Mouse (Mus musculus) limb, embryonic 10.5 days (tissue): ENCODE results near the gene Hsdl2. TPM values are rescaled to one million over a fixed set of nuclear protein-coding genes. Genes with fewer than 3 reads are reported as not detected.
A peak's percentile ranks its signal among the peaks of the same experiment; 100 is the strongest.
"Not testable (repeated sequence)": the region's sequence is repeated elsewhere in the genome, so short reads cannot be mapped to it uniquely, and the experiment has no call there.

Source experiments
- DNase-seq: peaks from one replicate; pipeline ENCODE4 v3.0.0-alpha.2; 2017; ENCODE audit warnings: low spot score
- H3K27ac ChIP-seq: fragments of 300-500 bp; sonication (generic); 2 replicates; pipeline ENCODE4 v1.5.1; 2016; ENCODE audit warnings: mild to moderate bottlenecking
- H3K27me3 ChIP-seq: fragments of 300-500 bp; sonication (generic); 2 replicates; pipeline ENCODE4 v1.6.1; 2016; ENCODE audit warnings: low read depth, mild to moderate bottlenecking; ENCODE audit not compliant: poor library complexity, severe bottlenecking
- H3K36me3 ChIP-seq: fragments of 300-500 bp; sonication (generic); 2 replicates; pipeline ENCODE4 v1.6.1; 2016; ENCODE audit warnings: mild to moderate bottlenecking, moderate library complexity
- H3K4me1 ChIP-seq: fragments of 300-500 bp; sonication (generic); 2 replicates; pipeline ENCODE4 v1.6.1; 2016
- H3K4me3 ChIP-seq: fragments of 300-500 bp; sonication (generic); 2 replicates; pipeline ENCODE4 v1.5.1; 2016; ENCODE audit warnings: mild to moderate bottlenecking, moderate library complexity
- H3K9me3 ChIP-seq: fragments of 300-500 bp; sonication (generic); replicated peaks from 2 replicates; pipeline ENCODE4 v1.6.1; 2016; ENCODE audit warnings: mild to moderate bottlenecking
- WGBS: fragments of 180-500 bp; shearing (Covaris S2); methylation state at CpG from one replicate; pipeline ENCODE4 v1.1.7; 2016; 5-methylcytosine and 5-hydroxymethylcytosine counted together
- polyA plus RNA-seq: library from polyadenylated mRNA; unstranded; fragments of >200 nt; fragmentation: Nextera tagmentation; extraction: Ambion mirVana; gene quantifications from 2 replicates; pipeline ENCODE4 v1.2.1, GENCODE M21; 2016

The Hsdl2 gene
- polyA plus RNA-seq, 1 experiment from 2014 or later: 15.3 TPM

DNA sequence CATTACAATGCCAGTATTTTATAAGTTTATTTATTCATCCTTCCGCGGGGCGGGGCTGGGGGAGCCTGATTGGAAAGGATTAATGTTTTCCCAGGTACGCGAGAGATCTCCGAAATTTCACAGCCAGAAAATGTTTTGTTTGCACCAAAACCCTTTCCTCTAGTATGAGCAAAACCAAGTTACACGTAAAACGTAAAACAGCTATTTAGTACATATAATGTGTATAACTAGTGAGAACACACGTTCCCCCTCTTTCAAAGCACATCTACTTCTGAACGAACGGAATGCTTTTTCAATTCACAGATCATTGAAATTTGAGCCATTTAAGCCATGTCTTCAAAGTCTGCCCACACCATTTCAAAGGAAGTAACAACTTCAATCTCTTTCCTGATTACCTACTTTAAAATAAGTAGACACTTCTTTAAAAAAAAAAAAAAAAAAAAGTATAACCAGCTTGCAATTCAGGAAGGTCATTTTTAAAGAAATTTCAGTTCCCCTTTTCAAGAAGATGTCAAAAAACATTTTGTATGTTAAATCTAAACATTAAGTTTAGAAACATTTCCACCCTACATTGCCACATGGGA is 31.3 kb upstream of the Hsdl2 start:
- peak; percentile 35 for DNase-seq
- H3K4me3 ChIP-seq: peak overlapping the region; percentile 88
- no peaks in the 10 kb centered on the region for H3K9me3 ChIP-seq
- peaks cover 13% of the 10 kb centered on the region for H3K4me1 ChIP-seq
- no peaks in the 10 kb centered on the region for H3K27me3 ChIP-seq
- WGBS: 13% methylated on average over 11 of the region's 11 CpGs
- H3K36me3 ChIP-seq: no peaks in the 10 kb centered on the region
- H3K27ac ChIP-seq: peak overlapping the region; percentile 94

DNA sequence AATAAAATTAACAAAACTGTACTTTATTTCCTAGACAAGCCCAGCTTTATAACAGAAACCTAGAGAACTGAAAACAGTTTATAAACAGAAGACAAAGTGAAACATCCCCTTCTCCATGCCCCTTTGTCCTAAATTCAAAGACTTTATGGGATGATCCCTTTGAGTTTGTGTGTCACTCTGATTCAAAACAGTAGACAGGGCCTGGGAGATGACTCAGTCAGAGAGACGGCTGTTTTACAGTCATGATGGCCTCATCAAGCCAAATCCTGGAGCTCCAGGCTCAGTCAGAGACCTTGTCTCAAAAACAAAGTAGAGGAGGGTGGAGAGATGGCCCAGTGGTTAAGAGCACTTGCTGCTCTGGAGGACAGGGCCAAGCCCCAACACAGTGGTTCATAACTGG is 29.5 kb upstream of the Hsdl2 start:
- no peak overlapping the region for H3K27ac ChIP-seq
- peaks cover 13% of the 10 kb centered on the region for H3K4me1 ChIP-seq
- no peaks in the 10 kb centered on the region for H3K9me3 ChIP-seq
- H3K36me3 ChIP-seq: no peaks in the 10 kb centered on the region
- H3K27me3 ChIP-seq: no peaks in the 10 kb centered on the region
- no peak overlapping the region for H3K4me3 ChIP-seq
- WGBS: 75% methylated on average over 1 of the region's 1 CpGs
- DNase-seq: no peak

DNA sequence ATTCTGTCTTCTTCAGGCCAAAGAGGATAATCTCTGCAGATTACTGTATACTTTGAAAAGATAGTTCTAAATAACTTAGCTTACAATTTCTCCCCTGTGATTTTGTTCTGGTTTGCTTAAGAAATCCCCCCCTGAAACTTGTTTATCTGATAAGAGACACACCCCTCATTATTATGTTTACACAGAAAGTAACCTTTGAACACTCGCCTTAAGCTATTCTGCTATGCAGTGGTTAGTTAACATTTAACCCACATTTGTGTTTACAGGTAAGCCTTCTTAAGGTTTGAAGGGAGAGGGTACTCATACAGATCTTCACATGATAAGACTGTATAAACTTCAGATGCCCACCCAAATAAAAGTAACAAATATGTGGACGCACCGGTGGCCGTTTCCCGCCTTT is 28.5 kb upstream of the Hsdl2 start:
- no peak for DNase-seq
- Histone ChIP-seq H3K9me3 (no peaks in the 10 kb centered on the region), H3K36me3 (no peaks in the 10 kb centered on the region), H3K4me1 (peaks cover 4% of the 10 kb centered on the region; the same call in 1 of the 2 replicates), H3K4me3 (no peak overlapping the region), H3K27ac (no peak overlapping the region), H3K27me3 (no peaks in the 10 kb centered on the region)
- 82% methylated on average over 5 of the region's 5 CpGs for WGBS

DNA sequence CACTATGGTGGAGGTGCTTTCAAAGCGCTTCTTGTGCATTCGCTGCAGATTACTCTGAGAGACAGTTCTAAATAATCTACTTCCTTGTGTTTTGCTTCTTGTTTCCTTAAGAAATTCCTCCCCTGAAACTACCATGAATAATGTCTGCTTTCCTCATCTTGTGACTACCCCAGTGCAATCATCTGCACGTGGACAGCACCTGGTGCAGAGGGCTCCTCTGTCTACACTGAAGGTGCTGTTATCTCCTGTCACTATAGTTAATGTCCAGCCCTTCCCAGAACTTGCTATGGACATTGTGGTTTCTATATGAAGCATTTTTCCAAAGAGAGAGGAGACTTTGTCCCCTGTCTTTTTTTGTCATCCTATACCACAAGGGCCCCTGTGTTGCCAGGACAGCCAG is 27.8 kb upstream of the Hsdl2 start:
- Histone ChIP-seq H3K9me3 (no peaks in the 10 kb centered on the region), H3K4me1 (peaks cover 2% of the 10 kb centered on the region; the same call in 1 of the 2 replicates), H3K27me3 (no peaks in the 10 kb centered on the region), H3K27ac (no peak overlapping the region), H3K36me3 (no peaks in the 10 kb centered on the region), H3K4me3 (no peak overlapping the region)
- no peak for DNase-seq
- 80% methylated on average over 3 of the region's 3 CpGs for WGBS

DNA sequence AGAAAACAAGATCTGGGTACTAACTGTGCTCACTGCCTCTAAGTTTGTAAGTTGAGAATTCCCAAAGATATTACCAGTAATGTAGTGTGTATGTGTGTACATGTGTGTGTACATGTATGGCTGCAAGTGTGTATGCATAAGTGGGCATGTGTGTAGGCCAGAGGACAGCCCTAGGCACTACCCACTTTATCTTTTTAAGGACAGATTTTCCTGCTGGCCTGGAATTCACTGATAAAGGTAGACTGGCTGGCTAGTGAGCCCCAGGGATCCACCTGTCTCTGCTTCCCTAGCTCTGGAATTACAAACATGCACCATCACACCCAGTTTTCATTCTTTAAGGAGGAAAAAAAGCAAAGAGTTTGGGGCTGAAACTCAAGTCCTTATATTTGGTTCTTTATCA is 26.2 kb upstream of the Hsdl2 start:
- Histone ChIP-seq H3K9me3 (no peaks in the 10 kb centered on the region), H3K4me3 (no peak overlapping the region), H3K36me3 (no peaks in the 10 kb centered on the region), H3K27ac (no peak overlapping the region), H3K27me3 (no peaks in the 10 kb centered on the region), H3K4me1 (no peaks in the 10 kb centered on the region)
- no peak for DNase-seq

DNA sequence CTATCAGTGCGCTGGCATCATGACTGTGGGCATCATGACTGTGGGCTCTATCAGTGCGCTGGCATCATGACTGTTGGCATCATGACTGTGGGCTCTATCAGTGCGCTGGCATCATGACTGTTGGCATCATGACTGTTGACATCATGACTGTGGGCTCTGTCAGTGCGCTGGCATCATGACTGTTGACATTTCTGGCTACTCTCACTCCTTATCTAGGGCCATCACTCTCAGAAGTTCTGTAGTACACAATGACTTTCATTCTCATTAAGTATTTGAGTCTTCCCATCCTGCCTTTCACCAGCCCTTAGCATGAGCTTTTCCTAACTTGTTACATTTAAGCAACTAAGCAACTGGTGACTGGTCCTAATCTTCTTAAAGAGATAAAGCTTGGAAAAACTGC is 24.0 kb upstream of the Hsdl2 start:
- WGBS: 98% methylated on average over 4 of the region's 4 CpGs
- not testable (repeated sequence) for H3K4me1 ChIP-seq, H3K9me3 ChIP-seq, DNase-seq, H3K36me3 ChIP-seq, H3K27me3 ChIP-seq, H3K4me3 ChIP-seq, H3K27ac ChIP-seq

DNA sequence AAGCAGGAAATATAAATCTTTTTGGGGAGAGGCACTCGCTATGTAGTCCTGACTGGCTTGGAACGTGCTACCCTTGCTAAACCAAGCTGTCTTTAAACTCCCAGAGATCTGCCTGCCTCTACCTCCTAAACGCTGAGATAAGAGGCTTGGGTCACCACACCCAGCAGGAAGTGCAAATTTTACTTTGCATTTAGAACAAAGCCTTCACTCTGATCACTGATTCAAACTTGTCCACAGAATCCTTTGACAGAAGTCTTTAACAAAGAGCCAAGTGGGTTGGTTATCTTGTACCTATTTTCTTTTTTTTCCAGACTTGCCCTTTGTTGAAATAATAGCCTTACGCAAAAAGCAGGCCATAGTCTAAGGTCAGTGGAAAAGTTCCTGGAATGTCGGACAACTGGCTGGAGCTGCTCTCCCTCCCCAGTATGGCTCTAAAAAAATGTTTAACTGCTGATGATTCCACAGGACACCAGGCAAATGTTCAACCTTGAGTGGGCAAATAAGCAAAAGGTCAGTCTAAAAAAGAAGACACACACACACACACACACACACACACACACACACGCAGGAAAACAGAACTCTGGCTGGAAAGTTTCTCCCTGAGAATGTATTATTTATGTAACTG is 23.2 kb upstream of the Hsdl2 start:
- no peaks in the 10 kb centered on the region for H3K27me3 ChIP-seq
- no peaks in the 10 kb centered on the region for H3K9me3 ChIP-seq
- H3K4me1 ChIP-seq: no peaks in the 10 kb centered on the region
- 77% methylated on average over 6 of the region's 6 CpGs for WGBS
- no peak overlapping the region for H3K4me3 ChIP-seq
- no peak overlapping the region for H3K27ac ChIP-seq
- DNase-seq: no peak
- no peaks in the 10 kb centered on the region for H3K36me3 ChIP-seq

DNA sequence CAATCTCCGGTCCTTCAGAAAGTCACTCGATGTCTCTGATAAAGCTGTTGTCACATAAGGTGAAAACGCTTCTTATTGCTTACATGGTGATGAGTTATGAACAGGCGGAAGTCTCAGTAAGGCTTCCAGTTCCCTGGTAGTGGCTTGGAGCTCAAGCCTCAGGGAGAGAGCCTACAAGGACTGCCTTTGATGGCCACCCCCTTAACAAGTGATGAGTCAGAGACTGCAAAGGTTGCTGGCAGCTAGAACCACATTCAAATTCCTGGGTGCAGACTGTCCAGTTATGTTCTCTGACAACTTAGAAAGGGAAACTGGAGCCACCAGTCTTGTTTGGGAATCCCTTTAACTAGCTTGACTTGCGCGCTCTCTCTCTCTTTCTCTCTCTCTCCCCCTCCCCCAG is 21.2 kb upstream of the Hsdl2 start:
- Histone ChIP-seq H3K27me3 (no peaks in the 10 kb centered on the region), H3K4me3 (no peak overlapping the region), H3K36me3 (no peaks in the 10 kb centered on the region), H3K27ac (no peak overlapping the region), H3K9me3 (no peaks in the 10 kb centered on the region), H3K4me1 (no peaks in the 10 kb centered on the region)
- 96% methylated on average over 6 of the region's 6 CpGs for WGBS
- DNase-seq: no peak

DNA sequence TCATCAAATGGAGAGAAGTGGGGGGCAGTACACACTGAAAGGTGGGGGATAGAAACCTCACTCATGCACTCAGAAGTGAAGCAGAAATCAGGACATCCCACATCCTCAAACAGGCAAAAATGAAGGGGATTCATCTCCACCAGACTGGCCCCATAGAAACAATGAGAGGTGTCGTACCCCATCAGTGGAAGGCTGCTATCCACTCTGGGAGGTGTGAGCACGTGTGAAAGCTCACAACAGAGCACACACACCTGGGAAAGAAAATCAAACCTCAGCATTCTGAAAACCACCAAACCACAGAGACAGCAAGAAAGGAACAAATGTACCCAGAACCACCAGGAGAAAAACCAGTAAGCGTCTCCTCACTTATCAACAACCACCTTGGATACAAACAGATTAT is 17.2 kb upstream of the Hsdl2 start:
- no peaks in the 10 kb centered on the region for H3K36me3 ChIP-seq
- no peaks in the 10 kb centered on the region for H3K4me1 ChIP-seq
- no peaks in the 10 kb centered on the region for H3K27me3 ChIP-seq
- 85% methylated on average over 3 of the region's 3 CpGs for WGBS
- H3K27ac ChIP-seq: no peak overlapping the region
- H3K9me3 ChIP-seq: no peaks in the 10 kb centered on the region
- H3K4me3 ChIP-seq: no peak overlapping the region
- no peak for DNase-seq

DNA sequence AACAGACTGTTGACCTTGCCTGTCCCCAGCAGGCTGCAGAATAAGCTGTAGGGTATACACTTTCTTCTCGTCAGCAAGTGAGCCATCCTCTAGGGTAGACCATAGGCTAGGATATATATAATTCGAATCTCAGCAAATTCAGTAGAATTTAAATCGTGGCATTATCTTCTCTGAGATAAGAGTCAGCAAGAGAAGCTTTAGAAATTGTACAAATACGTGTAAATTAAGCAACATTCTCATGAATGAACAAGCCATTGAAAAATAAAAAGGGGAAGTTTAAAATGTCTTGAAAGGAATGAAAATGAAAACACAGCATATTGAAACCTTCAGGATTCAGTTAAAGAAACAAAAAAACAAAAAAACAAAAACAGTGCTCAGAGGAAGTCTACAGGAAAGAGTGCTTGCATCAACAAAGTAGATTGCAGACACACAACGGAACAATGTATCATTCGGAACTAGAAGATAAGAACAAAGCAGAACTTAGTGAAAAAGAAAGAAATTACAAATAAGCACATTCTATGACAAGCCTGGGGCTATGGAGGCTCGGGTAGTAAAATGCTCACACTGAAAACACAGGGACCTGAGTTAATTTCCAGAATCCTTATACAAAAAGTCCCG is 15.7 kb upstream of the Hsdl2 start:
- H3K27me3 ChIP-seq: no peaks in the 10 kb centered on the region
- 84% methylated on average over 8 of the region's 8 CpGs for WGBS
- no peaks in the 10 kb centered on the region for H3K4me1 ChIP-seq
- no peak for DNase-seq
- H3K36me3 ChIP-seq: no peaks in the 10 kb centered on the region
- no peak overlapping the region for H3K4me3 ChIP-seq
- H3K27ac ChIP-seq: no peak overlapping the region
- no peaks in the 10 kb centered on the region for H3K9me3 ChIP-seq

DNA sequence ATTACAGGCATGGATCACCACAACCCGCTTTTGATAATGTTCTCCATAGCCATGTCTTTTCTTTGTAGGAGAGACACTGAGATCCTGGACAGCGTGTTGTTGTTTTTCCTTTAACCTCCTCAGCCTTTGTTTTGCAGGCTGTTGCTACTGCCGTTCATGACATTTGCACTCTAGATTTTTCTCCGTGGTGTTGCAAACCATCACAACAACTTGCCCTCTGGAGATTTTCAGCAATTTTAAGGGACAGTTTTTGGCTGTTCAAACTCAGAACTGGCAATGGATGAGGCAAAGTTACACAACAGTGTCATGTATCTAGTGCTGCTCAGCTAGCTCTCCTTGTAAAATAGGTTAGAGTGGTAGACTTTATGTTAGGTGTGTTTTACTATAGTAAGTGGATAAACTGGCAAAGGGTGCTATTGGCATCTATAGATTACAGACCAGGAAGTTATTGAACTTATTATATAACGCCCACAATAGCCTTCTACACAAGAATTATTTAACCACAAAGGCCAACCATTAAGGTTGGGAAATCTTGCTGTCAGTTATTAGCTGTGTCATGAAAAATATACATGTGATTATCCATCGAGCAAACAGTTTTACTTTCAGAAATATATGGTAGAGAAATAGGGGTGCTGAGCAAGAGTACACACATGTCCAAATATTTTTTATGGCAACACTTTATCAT is 13.6 kb upstream of the Hsdl2 start:
- H3K27ac ChIP-seq: no peak overlapping the region
- no peaks in the 10 kb centered on the region for H3K27me3 ChIP-seq
- DNase-seq: no peak
- H3K4me3 ChIP-seq: no peak overlapping the region
- H3K9me3 ChIP-seq: no peaks in the 10 kb centered on the region
- H3K36me3 ChIP-seq: no peaks in the 10 kb centered on the region
- 90% methylated on average over 6 of the region's 6 CpGs for WGBS
- H3K4me1 ChIP-seq: no peaks in the 10 kb centered on the region

DNA sequence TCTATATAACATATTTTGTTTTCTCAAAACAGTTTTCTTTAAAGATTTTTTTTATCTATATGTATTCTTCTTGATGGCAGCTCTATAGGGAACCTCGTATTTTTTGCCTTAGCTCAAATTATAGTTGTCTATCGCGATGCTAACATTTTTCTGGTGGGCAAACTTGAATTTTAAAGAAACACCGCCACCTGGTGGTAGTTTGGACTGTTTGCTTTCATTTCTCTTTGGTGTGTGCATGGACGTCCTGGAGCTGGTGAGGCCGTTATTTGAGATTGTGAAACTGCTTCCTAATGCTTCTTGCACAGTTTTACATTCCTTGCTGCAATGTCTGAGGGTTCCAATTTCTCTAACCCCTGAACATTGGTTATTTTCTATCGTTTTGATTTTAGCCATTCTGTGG is 11.8 kb upstream of the Hsdl2 start:
- DNase-seq: peak; percentile 78
- Histone ChIP-seq H3K27me3 (no peaks in the 10 kb centered on the region), H3K4me1 (no peaks in the 10 kb centered on the region), H3K27ac (no peak overlapping the region), H3K4me3 (no peak overlapping the region), H3K9me3 (no peaks in the 10 kb centered on the region), H3K36me3 (no peaks in the 10 kb centered on the region)
- WGBS: 10% methylated on average over 7 of the region's 7 CpGs

DNA sequence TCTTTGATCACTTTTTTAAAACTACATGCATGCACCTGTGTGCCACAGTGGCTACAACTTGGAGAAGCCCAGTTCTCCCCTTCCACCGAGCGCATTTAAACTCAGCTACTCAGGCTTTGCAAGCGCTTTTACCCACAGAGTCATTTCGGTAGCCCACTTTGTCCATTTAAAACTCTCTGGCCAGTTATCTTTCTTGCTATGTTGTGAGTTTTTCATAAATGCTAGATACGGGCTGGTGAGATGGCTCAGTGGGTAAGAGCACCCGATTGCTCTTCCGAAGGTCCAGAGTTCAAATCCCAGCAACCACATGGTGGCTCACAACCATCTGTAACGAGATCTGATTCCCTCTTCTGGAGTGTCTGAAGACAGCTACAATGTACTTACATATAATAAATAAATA is 10.8 kb upstream of the Hsdl2 start:
- H3K9me3 ChIP-seq, H3K27ac ChIP-seq, DNase-seq, H3K4me3 ChIP-seq, H3K27me3 ChIP-seq, H3K36me3 ChIP-seq, H3K4me1 ChIP-seq: not testable (repeated sequence)
- WGBS: 93% methylated on average over 8 of the region's 8 CpGs
